Mouse (Mus musculus) gastrocnemius, postnatal 25 days (tissue): ENCODE data around the gene Agtr1a. TPM values are rescaled to one million over a fixed set of nuclear protein-coding genes. Genes with fewer than 3 reads are reported as not detected.

Experiments
- DNase-seq: peaks from one replicate; pipeline ENCODE4 v3.0.0; 2022
- total RNA-seq, 2 experiments: library from RNA; stranded (reverse); gene quantifications; 1 replicate in 1 of 2; 2 replicates in 1 of 2; pipeline ENCODE4 v1.2.3; 2021

Agtr1a gene
- total RNA-seq, 2 experiments from 2014 or later = 3.6 to 4.4 TPM

GRCm38 (mm10) chr13:30364097-30364625 is 27.9 kb downstream of the Agtr1a start:
- DNase-seq = no peak

- no peak for DNase-seq
Measured at GRCm38 (mm10) chr13:30364780-30365179, 28.5 kb downstream of the Agtr1a start.

GRCm38 (mm10) chr13:30365378-30365777 is 29.1 kb downstream of the Agtr1a start:
- no peak for DNase-seq

GRCm38 (mm10) chr13:30368116-30368515 is 31.9 kb downstream of the Agtr1a start:
- no peak for DNase-seq

GRCm38 (mm10) chr13:30368746-30369145 is 32.5 kb downstream of the Agtr1a start:
- no peak for DNase-seq

GRCm38 (mm10) chr13:30378868-30379267 is 42.6 kb downstream of the Agtr1a start:
- DNase-seq = no peak

GRCm38 (mm10) chr13:30385183-30385582 is 48.9 kb downstream of the Agtr1a start:
- no peak for DNase-seq

GRCm38 (mm10) chr13:30394123-30394522 is 57.9 kb downstream of the Agtr1a start:
- no peak for DNase-seq

- no peak for DNase-seq
Measured at GRCm38 (mm10) chr13:30396431-30396830, 60.2 kb downstream of the Agtr1a start.

GRCm38 (mm10) chr13:30398852-30399251 is 62.6 kb downstream of the Agtr1a start:
- no peak for DNase-seq

- no peak for DNase-seq
Measured at GRCm38 (mm10) chr13:30400621-30401020, 64.4 kb downstream of the Agtr1a start.

- DNase-seq = no peak
Measured at GRCm38 (mm10) chr13:30403874-30404273, 67.6 kb downstream of the Agtr1a start.

- peak; percentile 36 for DNase-seq
Measured at GRCm38 (mm10) chr13:30418611-30419010, 82.4 kb downstream of the Agtr1a start.

GRCm38 (mm10) chr13:30427008-30427407 is 90.8 kb downstream of the Agtr1a start:
- DNase-seq = peak; percentile 45

GRCm38 (mm10) chr13:30427436-30427835 is 91.2 kb downstream of the Agtr1a start:
- DNase-seq = peak; percentile 6

Other genes starting within 250 kb of the Agtr1a start
- gene Mboat1, start 200.0 kb upstream of the Agtr1a start, total RNA-seq = 1 to 10 TPM; 1.7 to 2.5 TPM
- gene Uqcrfs1, start 208.9 kb downstream of the Agtr1a start, total RNA-seq = 100 to 1,000 TPM; 580 to 597 TPM